In genomic region chr9:57866530-57866929, GRCm38 (mm10) we compare ENCODE assay signal across 17 mouse cellular contexts. TPM values are rescaled to one million over a fixed set of nuclear protein-coding genes. Genes with fewer than 3 reads are reported as not detected.
A peak's percentile ranks its signal among the peaks of the same experiment; 100 is the strongest.
DNase-seq lines count a peak whose midpoint lies in the region; ATAC-seq and TF ChIP-seq lines count a peak whose summit lies in the region.
"Had no signal": no experiment of that assay in that cellular context is flagged by ENCODE, and none has a peak within 500 bp of the region (broad histone marks: within the 10 kb centered on the region; RNA-seq: fewer than 3 reads in every experiment).

No protein-coding gene starts in this region.

- H3K4me2 ChIP-seq in forebrain, embryonic 14.5 days (ENCODE audit: low read length), result no peak overlapping the region
- H3K4me2 ChIP-seq: heart, embryonic 15.5 days; hindbrain, embryonic 12.5 days; midbrain, embryonic 15.5 days; neural tube, embryonic 15.5 days had no signal

- H3K27me3 ChIP-seq in thymus, adult 2 months (ENCODE audit: control insufficient read depth, insufficient read depth, low read length), result no peaks in the 10 kb centered on the region
- no peaks in the 10 kb centered on the region for H3K27me3 ChIP-seq in forebrain, embryonic 14.5 days (replicated peaks; ENCODE audit: control insufficient read depth, insufficient read depth, low read length)
- H3K27me3 ChIP-seq: heart, embryonic 15.5 days; hindbrain, embryonic 12.5 days; midbrain, embryonic 15.5 days; neural tube, embryonic 15.5 days had no signal

- intact Hi-C loops in left cerebral cortex, postnatal 4 days (cut with DNase I), result no loop called here

- no peaks in the 10 kb centered on the region for H3K9me3 ChIP-seq in forebrain, embryonic 14.5 days (replicated peaks; ENCODE audit: control insufficient read depth, low read length)
- H3K9me3 ChIP-seq: heart, embryonic 15.5 days; hindbrain, embryonic 12.5 days; midbrain, embryonic 15.5 days; neural tube, embryonic 15.5 days had no signal

- peak; percentile 43 for DNase-seq in left cerebral cortex, adult 11 months (ENCODE audit: low spot score)
- DNase-seq in left cerebral cortex, postnatal 4 days, result no peak
- DNase-seq in CD4-positive helper T cell, adult 2 months (ENCODE audit: low read depth, low spot score), result peak; percentile 79
- DNase-seq in left cerebral cortex, adult 8-10 months (ENCODE audit: low spot score in 2 of 2), result peak; percentile 15 to 58
- DNase-seq in thymus, adult 2 months, result peak; percentile 37
- DNase-seq in forebrain, embryonic 14.5 days (ENCODE audit: low spot score), result no peak
- no peak for DNase-seq in layer of hippocampus, adult 8-10 months (ENCODE audit: low spot score in 2 of 2)
- no peak for DNase-seq in kidney, postnatal 14 days
- DNase-seq: cerebellum, postnatal 10 days; gastrocnemius, postnatal 14 days; kidney, adult 2 months; liver had no signal

- no peak for ATAC-seq in forebrain, embryonic 14.5 days
- ATAC-seq: midbrain, embryonic 15.5 days had no signal

- TF ChIP-seq CTCF in thymus, adult 2 months (IDR thresholded peaks at IDR 0.05; ENCODE audit: borderline replicate concordance, control insufficient read depth, extremely low read depth, insufficient read depth, low read length, poor library complexity), result no peak

- H3K4me1 ChIP-seq in thymus, adult 2 months (replicated peaks; ENCODE audit: control insufficient read depth, insufficient read depth, low read length), result peaks cover 4% of the 10 kb centered on the region; the same call in 1 of the 2 replicates
- H3K4me1 ChIP-seq in forebrain, embryonic 14.5 days (ENCODE audit: control insufficient read depth, insufficient read depth, low read length), result peaks cover 2% of the 10 kb centered on the region; the same call in 1 of the 2 replicates
- H3K4me1 ChIP-seq: heart, embryonic 15.5 days; hindbrain, embryonic 12.5 days had no signal

- H3K4me3 ChIP-seq in thymus, adult 2 months (ENCODE audit: control insufficient read depth, insufficient read depth, low read length), result no peak overlapping the region
- H3K4me3 ChIP-seq in forebrain, embryonic 14.5 days (ENCODE audit: low read depth, low read length), result no peak overlapping the region
- H3K4me3 ChIP-seq: heart, embryonic 15.5 days; hindbrain, embryonic 12.5 days; layer of hippocampus, adult 2 months; midbrain, embryonic 15.5 days; neural tube, embryonic 15.5 days had no signal

- 45% methylated on average over 7 of the region's 7 CpGs for WGBS in thymus, adult 2 months
- 86% methylated on average over 7 of the region's 7 CpGs for WGBS in forebrain, embryonic 14.5 days

- no peak for TF ChIP-seq POLR2A in thymus, adult 2 months (IDR thresholded peaks at IDR 0.05; ENCODE audit: control insufficient read depth, extremely low read depth, insufficient read depth, low read length, poor library complexity)

- H3K27ac ChIP-seq in thymus, adult 2 months (ENCODE audit: control insufficient read depth, insufficient read depth, low read length), result no peak overlapping the region
- H3K27ac ChIP-seq in forebrain, embryonic 14.5 days (ENCODE audit: low read depth, low read length), result no peak overlapping the region
- H3K27ac ChIP-seq: heart, embryonic 15.5 days; hindbrain, embryonic 12.5 days; layer of hippocampus, adult 2 months; midbrain, embryonic 15.5 days; neural tube, embryonic 15.5 days had no signal

- H3K9ac ChIP-seq in forebrain, embryonic 14.5 days (ENCODE audit: low read length), result no peak overlapping the region
- H3K9ac ChIP-seq: heart, embryonic 15.5 days; hindbrain, embryonic 12.5 days; midbrain, embryonic 15.5 days; neural tube, embryonic 15.5 days had no signal

- H3K36me3 ChIP-seq in thymus, adult 2 months (ENCODE audit: control insufficient read depth, insufficient read depth, low read length), result no peaks in the 10 kb centered on the region
- no peaks in the 10 kb centered on the region for H3K36me3 ChIP-seq in forebrain, embryonic 14.5 days (ENCODE audit: control insufficient read depth, insufficient read depth, low read length)
- H3K36me3 ChIP-seq: heart, embryonic 15.5 days; hindbrain, embryonic 12.5 days; midbrain, embryonic 15.5 days; neural tube, embryonic 15.5 days had no signal

RNA-seq across cellular contexts. Expression of gene Arid3b, which starts 29.9 kb away (rescaled TPM):
- 1 to 10 TPM; 9.1 to 9.7 TPM for total RNA-seq in left cerebral cortex, postnatal 4 days (2021)
- 10 to 100 TPM; 10.9 to 15.0 (median 13.4) TPM for total RNA-seq in left cerebral cortex, adult 8-10 months (2022)
- 68.0 and 70.3 TPM in 2 replicates for polyA plus RNA-seq in thymus, adult 2 months (2012; rRNA removed)
- polyA plus RNA-seq in forebrain, embryonic 14.5 days (2014; fragmentation: Nextera tagmentation; extraction: Ambion mirVana), result 7.0 and 9.8 TPM in 2 replicates
- total RNA-seq in layer of hippocampus, adult 8-10 months (2022), result 10 to 100 TPM in 1 of 4 experiments, 1 to 10 TPM in 3; 7.5 to 11.5 (median 7.7) TPM

RNA-seq across cellular contexts. Expression of gene Ubl7, which starts 44.2 kb away (rescaled TPM):
- total RNA-seq in left cerebral cortex, postnatal 4 days (2021), result 10 to 100 TPM; 94.0 to 97.2 TPM
- 100 to 1,000 TPM; 109 to 132 (median 111) TPM for total RNA-seq in left cerebral cortex, adult 8-10 months (2022)
- polyA plus RNA-seq in thymus, adult 2 months (2012; rRNA removed), result 182 and 201 TPM in 2 replicates
- 144 and 166 TPM in 2 replicates for polyA plus RNA-seq in forebrain, embryonic 14.5 days (2014; fragmentation: Nextera tagmentation; extraction: Ambion mirVana)
- 100 to 1,000 TPM in 2 of 4 experiments, 10 to 100 TPM in 2; 94.6 to 102 (median 98.2) TPM for total RNA-seq in layer of hippocampus, adult 8-10 months (2022)

Comparison
In these comparisons a context has a peak if more than half of its experiments do, and no peak if none do; other contexts are left out.
1. DNase-seq: peak in left cerebral cortex, adult 11 months (single experiment), CD4-positive helper T cell, adult 2 months (single experiment), left cerebral cortex, adult 8-10 months (2 of 2) and thymus, adult 2 months (single experiment); none in left cerebral cortex, postnatal 4 days (single experiment), forebrain, embryonic 14.5 days (single experiment), layer of hippocampus, adult 8-10 months (0 of 2) and kidney, postnatal 14 days (single experiment).